In the genomic region with DNA sequence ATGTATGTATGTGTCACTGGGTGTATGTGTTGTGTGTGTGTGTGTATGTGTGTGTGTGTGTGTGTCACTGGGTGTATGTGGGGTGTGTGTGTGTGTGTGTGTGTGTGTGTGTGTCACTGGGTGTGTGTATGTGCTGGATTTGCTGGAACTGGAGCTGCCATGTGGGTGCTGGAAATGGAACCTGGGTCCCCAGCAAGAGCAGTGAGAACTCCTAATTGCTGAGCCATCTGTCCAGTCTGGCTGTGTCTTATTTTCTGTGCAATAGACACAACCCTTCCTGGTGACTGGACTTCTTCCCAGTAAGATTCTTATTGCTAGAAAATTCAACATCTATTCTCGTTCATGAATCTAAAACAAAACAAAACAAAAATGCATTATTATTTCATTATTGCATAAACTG, we compare ENCODE assay signal across 25 mouse cellular contexts.
DNase-seq lines count a peak whose midpoint lies in the region; ATAC-seq and TF ChIP-seq lines count a peak whose summit lies in the region.
"Had no signal": no experiment of that assay in that cellular context is flagged by ENCODE, and none has a peak within 500 bp of the region (broad histone marks: within the 10 kb centered on the region; RNA-seq: fewer than 3 reads in every experiment).

No protein-coding gene starts in this region.

- no peak for TF ChIP-seq CTCF in forebrain, postnatal 0 days (IDR thresholded peaks at IDR 0.05; ENCODE audit: low read depth)

- H3K4me2 ChIP-seq in forebrain, postnatal 0 days (ENCODE audit: low read depth), result no peak overlapping the region
- H3K4me2 ChIP-seq in forebrain, embryonic 13.5 days, result no peak overlapping the region
- H3K4me2 ChIP-seq: embryonic facial prominence, embryonic 15.5 days; hindbrain, embryonic 12.5 days had no signal

- WGBS in forebrain, postnatal 0 days, result 37% methylated on average over 1 of the region's 1 CpGs
- 82% methylated on average over 1 of the region's 1 CpGs for WGBS in forebrain, embryonic 13.5 days

- ATAC-seq in cerebellum, adult (ENCODE audit: insufficient number of reproducible peaks, low FRiP score, low TSS enrichment), result no peak
- ATAC-seq in forebrain, postnatal 0 days, result no peak
- ATAC-seq in forebrain, embryonic 13.5 days, result no peak
- ATAC-seq: CD4-positive, CD25-positive, alpha-beta regulatory T cell, adult 4 months; hindbrain, embryonic 16.5 days; inflammation-experienced regulatory T-cells, adult 6 months; intestine, postnatal 0 days had no signal

- no peaks in the 10 kb centered on the region for H3K36me3 ChIP-seq in forebrain, postnatal 0 days (ENCODE audit: insufficient read depth)
- no peaks in the 10 kb centered on the region for H3K36me3 ChIP-seq in forebrain, embryonic 13.5 days (ENCODE audit: poor library complexity, severe bottlenecking)
- H3K36me3 ChIP-seq: embryonic facial prominence, embryonic 15.5 days; G1E; heart, embryonic 10.5 days; hindbrain, embryonic 12.5 days had no signal

- H3K9me3 ChIP-seq in forebrain, postnatal 0 days (ENCODE audit: low read length), result no peaks in the 10 kb centered on the region
- no peaks in the 10 kb centered on the region for H3K9me3 ChIP-seq in forebrain, embryonic 13.5 days (replicated peaks)
- H3K9me3 ChIP-seq: embryonic facial prominence, embryonic 15.5 days; heart, embryonic 10.5 days; hindbrain, embryonic 12.5 days had no signal

- H3K4me1 ChIP-seq in forebrain, postnatal 0 days (ENCODE audit: insufficient read depth), result no peaks in the 10 kb centered on the region
- H3K4me1 ChIP-seq in forebrain, embryonic 13.5 days, result peaks cover 21% of the 10 kb centered on the region
- H3K4me1 ChIP-seq: embryonic facial prominence, embryonic 15.5 days had no signal

- no peak overlapping the region for H3K9ac ChIP-seq in forebrain, postnatal 0 days
- H3K9ac ChIP-seq in forebrain, embryonic 13.5 days, result no peak overlapping the region
- H3K9ac ChIP-seq: embryonic facial prominence, embryonic 15.5 days; hindbrain, embryonic 12.5 days had no signal

- H3K4me3 ChIP-seq in forebrain, postnatal 0 days (ENCODE audit: low read depth, low read length), result no peak overlapping the region
- no peak overlapping the region for H3K4me3 ChIP-seq in forebrain, embryonic 13.5 days
- H3K4me3 ChIP-seq: embryonic facial prominence, embryonic 15.5 days; erythroblast, embryonic 14.5 days; gastrocnemius, adult 2 months; heart, embryonic 10.5 days; hindbrain, embryonic 12.5 days had no signal

- no peak overlapping the region for H3K27ac ChIP-seq in forebrain, postnatal 0 days (ENCODE audit: low read depth, low read length)
- no peak overlapping the region for H3K27ac ChIP-seq in forebrain, embryonic 13.5 days
- H3K27ac ChIP-seq: embryonic facial prominence, embryonic 15.5 days; heart, embryonic 10.5 days; hindbrain, embryonic 12.5 days had no signal

- DNase-seq in cerebellum, adult 11-12 months, result peak; percentile 44
- peak; percentile 44 to 57 for DNase-seq in cerebellum, postnatal 25 days
- no peak for DNase-seq in cerebellum, adult 8-10 months
- DNase-seq in forebrain, postnatal 0 days, result peak; percentile 19
- no peak for DNase-seq in layer of hippocampus, adult 9-10 months (ENCODE audit: low spot score)
- DNase-seq: adrenal gland, postnatal 10 days; B cell, adult 2 months; embryo, embryonic 11 days; gastrocnemius, adult 2 months; gastrocnemius, postnatal 36 days; heart, adult 11 months; heart, postnatal 10 days; heart, postnatal 4 days; kidney, adult 8-10 months had no signal

- H3K27me3 ChIP-seq in forebrain, postnatal 0 days (ENCODE audit: insufficient read depth, low read length), result no peaks in the 10 kb centered on the region
- H3K27me3 ChIP-seq in forebrain, embryonic 13.5 days, result peaks cover 24% of the 10 kb centered on the region
- H3K27me3 ChIP-seq: embryonic facial prominence, embryonic 15.5 days had no signal

Comparison
In these comparisons a context has a peak if more than half of its experiments do, and no peak if none do; other contexts are left out.
1. DNase-seq: peak in cerebellum, adult 11-12 months (single experiment), cerebellum, postnatal 25 days (2 of 2) and forebrain, postnatal 0 days (single experiment); none in cerebellum, adult 8-10 months (single experiment) and layer of hippocampus, adult 9-10 months (single experiment).